Mouse (Mus musculus): Measurements from ENCODE around the gene Lypd3.

Gene Lypd3

GRCm38 (mm10) chr7:24636264-24636663 lies at the start of gene Lypd3:
Lypd3 (plus strand) TSS chr7:24636550.
- DNase-seq = no peak

- DNase-seq = no peak
Observed at GRCm38 (mm10) chr7:24586828-24587227, 49.5 kb upstream of the Lypd3 start.

- peak; percentile 58 to 76 for DNase-seq
Observed at GRCm38 (mm10) chr7:24587330-24588105, 48.8 kb upstream of the Lypd3 start, which contains the start of the genes Ethe1 and Zfp575. Ethe1 (plus strand) TSS chr7:24587543. Zfp575 (minus strand) TSS chr7:24587641.

- DNase-seq = no peak
Observed at GRCm38 (mm10) chr7:24588336-24588735, 48.0 kb upstream of the Lypd3 start.

- no peak for DNase-seq
Observed at GRCm38 (mm10) chr7:24591735-24592134, 44.6 kb upstream of the Lypd3 start.

GRCm38 (mm10) chr7:24592163-24592562 lies 44.2 kb upstream of the Lypd3 start:
- no peak for DNase-seq

- no peak for DNase-seq
Observed at GRCm38 (mm10) chr7:24592781-24593180, 43.6 kb upstream of the Lypd3 start.

- peak; percentile 79 to 88 for DNase-seq
Observed at GRCm38 (mm10) chr7:24593621-24594308, 42.6 kb upstream of the Lypd3 start.

GRCm38 (mm10) chr7:24594309-24594803 lies 42.0 kb upstream of the Lypd3 start:
- no peak for DNase-seq

- DNase-seq = no peak
Observed at GRCm38 (mm10) chr7:24595464-24595863, 40.9 kb upstream of the Lypd3 start.

- no peak for DNase-seq
Observed at GRCm38 (mm10) chr7:24598121-24598520, 38.2 kb upstream of the Lypd3 start.

- peak in 1 of 2 experiments; percentile 31 for DNase-seq
Observed at GRCm38 (mm10) chr7:24599211-24600067, 36.9 kb upstream of the Lypd3 start.

- DNase-seq = peak; percentile 97 to 99
Observed at GRCm38 (mm10) chr7:24600941-24601597, 35.3 kb upstream of the Lypd3 start.

GRCm38 (mm10) chr7:24605561-24605960 lies 30.8 kb upstream of the Lypd3 start:
- no peak for DNase-seq

- no peak for DNase-seq
Observed at GRCm38 (mm10) chr7:24606046-24606445, 30.3 kb upstream of the Lypd3 start.

- peak in 1 of 2 experiments; percentile 52 for DNase-seq
Observed at GRCm38 (mm10) chr7:24608017-24608416, 28.3 kb upstream of the Lypd3 start.

- DNase-seq = no peak
Observed at GRCm38 (mm10) chr7:24608561-24608960, 27.8 kb upstream of the Lypd3 start.

GRCm38 (mm10) chr7:24610144-24610878 lies 26.0 kb upstream of the Lypd3 start, which contains the start of gene Phldb3:
Phldb3 (plus strand) TSS chr7:24610763.
- DNase-seq = no peak

- DNase-seq = peak in 1 of 2 experiments; percentile 37
Observed at GRCm38 (mm10) chr7:24610879-24611494, 25.4 kb upstream of the Lypd3 start.

GRCm38 (mm10) chr7:24611709-24612108 lies 24.6 kb upstream of the Lypd3 start:
- DNase-seq = no peak

Data from cerebellum, postnatal 25 days (tissue).